Mouse (Mus musculus): ENCODE data around the gene Adrb1.

Gene Adrb1

GRCm38 (mm10) chr19:56703238-56704097 lies 18.5 kb upstream of the Adrb1 start:
- CTCF ChIA-PET: no interaction called here

- CTCF ChIA-PET: no interaction called here
Measured at GRCm38 (mm10) chr19:56705026-56705675, 16.8 kb upstream of the Adrb1 start.

- CTCF ChIA-PET: interaction anchor here (0.5 to 0.6 kb wide), 2 partner anchors 38 to 41 kb away, joined by 3 read pairs; no protein-coding TSS in a partner anchor
Measured at GRCm38 (mm10) chr19:56708794-56709193, 13.2 kb upstream of the Adrb1 start.

GRCm38 (mm10) chr19:56710131-56710905 lies 11.7 kb upstream of the Adrb1 start:
- CTCF ChIA-PET: no interaction called here

DNA sequence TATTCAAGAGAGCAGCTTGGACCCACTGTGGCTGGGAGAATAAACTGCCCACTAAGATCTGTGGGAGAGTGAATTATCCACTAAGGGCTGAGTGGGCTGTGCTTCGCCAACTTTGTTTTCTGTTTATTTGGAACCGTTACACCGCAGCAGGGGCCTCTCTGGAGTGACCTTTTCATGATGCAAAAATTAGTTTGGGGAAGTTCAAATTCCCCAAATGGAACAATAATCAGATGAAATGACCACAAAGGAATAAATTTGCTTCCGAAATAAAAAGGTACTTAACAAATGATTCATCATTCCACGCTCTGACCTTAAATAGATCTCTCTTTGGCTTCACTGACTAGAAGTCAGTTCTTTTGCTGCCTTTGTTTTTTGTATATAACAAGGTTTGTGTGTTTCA lies 8.4 kb upstream of the Adrb1 start:
- CTCF ChIA-PET: no interaction called here

GRCm38 (mm10) chr19:56714661-56715170 lies 7.3 kb upstream of the Adrb1 start:
- CTCF ChIA-PET: no interaction called here

DNA sequence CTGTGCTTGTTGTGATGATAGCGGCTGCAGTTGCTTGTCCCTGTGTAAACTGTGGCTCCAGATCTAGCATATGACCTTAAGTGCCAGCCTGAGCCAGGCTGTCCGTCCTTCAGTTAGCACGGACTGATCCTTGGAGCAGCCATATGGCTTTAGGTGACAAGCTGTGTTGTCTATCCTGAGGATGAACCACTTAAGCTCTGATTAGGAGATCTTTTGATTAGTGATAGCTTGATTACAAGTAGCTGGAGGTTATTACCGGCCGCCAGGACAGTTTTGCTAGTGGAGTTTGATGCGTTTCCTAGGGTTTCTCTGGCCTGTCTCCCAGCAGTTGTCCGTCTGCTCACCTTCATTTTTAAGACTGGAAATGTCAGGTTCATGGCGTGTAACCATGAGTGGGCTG lies 4.0 kb upstream of the Adrb1 start:
- CTCF ChIA-PET: no interaction called here

GRCm38 (mm10) chr19:56720882-56721281 lies 1.1 kb upstream of the Adrb1 start:
- CTCF ChIA-PET: no interaction called here

DNA sequence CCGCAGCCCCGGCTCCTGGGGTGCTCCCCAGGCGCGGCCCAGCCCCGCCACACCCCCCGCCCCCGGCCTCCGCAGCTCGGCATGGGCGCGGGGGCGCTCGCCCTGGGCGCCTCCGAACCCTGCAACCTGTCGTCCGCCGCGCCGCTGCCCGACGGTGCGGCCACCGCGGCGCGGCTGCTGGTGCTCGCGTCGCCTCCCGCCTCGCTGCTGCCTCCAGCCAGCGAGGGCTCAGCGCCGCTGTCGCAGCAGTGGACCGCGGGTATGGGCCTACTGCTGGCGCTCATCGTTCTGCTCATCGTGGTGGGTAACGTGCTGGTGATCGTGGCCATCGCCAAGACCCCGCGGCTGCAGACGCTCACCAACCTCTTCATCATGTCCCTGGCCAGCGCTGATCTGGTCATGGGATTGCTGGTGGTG lies 300 bp downstream of the Adrb1 start:
- CTCF ChIA-PET: no interaction called here

GRCm38 (mm10) chr19:56722711-56723330 lies 822 bp downstream of the Adrb1 start:
- CTCF ChIA-PET: no interaction called here

DNA sequence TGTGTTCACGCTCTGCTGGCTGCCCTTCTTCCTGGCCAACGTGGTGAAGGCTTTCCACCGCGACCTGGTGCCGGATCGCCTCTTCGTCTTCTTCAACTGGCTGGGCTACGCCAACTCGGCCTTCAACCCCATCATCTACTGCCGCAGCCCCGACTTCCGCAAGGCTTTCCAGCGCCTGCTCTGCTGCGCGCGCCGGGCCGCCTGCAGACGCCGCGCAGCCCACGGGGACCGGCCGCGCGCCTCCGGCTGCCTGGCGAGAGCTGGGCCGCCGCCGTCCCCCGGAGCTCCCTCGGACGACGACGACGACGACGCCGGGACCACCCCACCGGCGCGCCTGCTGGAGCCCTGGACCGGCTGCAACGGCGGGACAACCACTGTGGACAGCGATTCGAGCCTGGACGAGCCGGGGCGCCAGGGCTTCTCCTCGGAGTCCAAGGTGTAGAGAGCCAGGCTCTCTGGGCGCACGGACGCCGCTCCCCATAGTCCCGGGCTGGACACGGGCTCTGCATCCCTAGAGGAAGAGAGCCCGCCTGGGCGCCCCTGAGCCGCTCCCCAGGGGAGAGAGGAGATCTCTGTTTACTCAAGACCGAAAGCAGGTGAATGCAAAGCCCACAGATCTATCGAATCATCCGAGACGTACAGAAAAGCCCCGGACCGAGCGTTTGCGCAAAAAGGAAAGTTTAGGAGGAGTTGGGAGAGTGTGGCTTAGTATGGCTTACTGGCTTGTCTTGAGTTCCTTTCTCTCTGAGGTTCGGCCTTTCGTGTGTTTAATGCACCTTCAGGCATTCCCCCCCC lies 1.5 kb downstream of the Adrb1 start:
- CTCF ChIA-PET: no interaction called here

DNA sequence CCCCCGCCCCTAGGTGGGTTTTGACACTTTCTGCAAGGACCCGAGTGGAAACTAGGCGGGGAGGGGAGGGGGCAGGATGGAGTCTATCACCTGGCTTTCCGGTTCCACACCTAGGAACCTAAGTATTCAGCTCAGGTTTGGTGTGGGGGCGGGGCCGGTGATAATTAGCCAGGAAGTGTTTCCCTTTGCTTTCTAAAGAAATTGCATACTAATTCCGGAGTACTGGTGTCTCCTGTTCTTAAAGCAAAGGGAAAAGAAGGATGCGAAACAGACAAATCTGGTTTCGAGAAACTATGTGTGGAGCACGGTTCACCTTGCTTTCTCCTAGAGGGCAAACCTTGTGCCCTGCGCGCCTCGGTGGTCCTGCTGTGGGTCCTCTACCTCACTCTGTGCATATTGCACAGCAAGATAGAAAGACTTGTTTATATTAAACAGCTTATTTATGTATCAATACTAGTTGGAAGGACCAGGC lies 2.2 kb downstream of the Adrb1 start:
- CTCF ChIA-PET: no interaction called here

GRCm38 (mm10) chr19:56727170-56727877 lies 5.3 kb downstream of the Adrb1 start:
- CTCF ChIA-PET: interaction anchor here (0.7 kb wide), 1 partner anchor 9 kb away, joined by 3 read pairs; no protein-coding TSS in a partner anchor

- CTCF ChIA-PET: no interaction called here
Measured at GRCm38 (mm10) chr19:56734033-56734572, 12.1 kb downstream of the Adrb1 start.

DNA sequence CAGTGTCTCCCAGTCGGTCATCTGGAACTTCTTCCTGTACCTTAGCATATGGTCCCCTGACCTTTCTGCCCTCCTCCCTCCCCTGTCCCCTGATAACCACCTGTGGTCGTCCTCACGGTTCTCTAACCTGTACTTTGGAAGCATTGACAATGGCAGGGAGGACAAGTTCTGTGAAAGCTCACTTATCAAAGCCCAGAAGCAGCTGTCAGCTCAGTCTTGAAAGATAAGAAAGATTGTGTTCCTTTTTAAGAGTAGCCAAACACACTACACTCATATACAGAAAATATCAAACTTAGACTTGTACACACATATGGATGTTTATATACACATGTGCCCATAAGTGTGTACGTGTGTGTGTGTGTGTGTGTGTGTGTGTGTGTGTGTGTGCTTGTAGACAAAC lies 13.7 kb downstream of the Adrb1 start:
- CTCF ChIA-PET: no interaction called here

DNA sequence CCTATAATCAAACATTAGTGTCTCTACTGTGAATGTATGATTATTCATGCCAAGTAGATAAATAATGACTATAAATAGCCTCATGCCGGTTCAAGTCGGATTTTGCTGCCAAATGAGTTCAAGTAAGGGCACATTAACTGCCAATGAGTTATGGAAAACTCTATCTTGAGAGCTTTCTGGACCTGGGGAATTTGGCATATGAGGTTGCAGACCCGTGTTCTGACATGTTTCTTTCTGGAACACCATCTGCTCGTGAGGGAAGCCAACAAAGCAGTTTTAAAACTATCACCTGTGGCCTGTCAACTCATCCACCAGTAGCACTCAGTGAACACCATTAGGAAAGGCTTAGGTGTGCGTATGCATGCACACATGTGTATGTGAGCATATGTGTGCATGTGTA lies 14.3 kb downstream of the Adrb1 start:
- CTCF ChIA-PET: no interaction called here

- CTCF ChIA-PET: no interaction called here
Measured at GRCm38 (mm10) chr19:56745061-56745460, 23.1 kb downstream of the Adrb1 start.

GRCm38 (mm10) chr19:56745528-56745927 lies 23.5 kb downstream of the Adrb1 start:
- CTCF ChIA-PET: no interaction called here

GRCm38 (mm10) chr19:56746618-56747017 lies 24.6 kb downstream of the Adrb1 start:
- CTCF ChIA-PET: interaction anchor here (0.6 kb wide), 1 partner anchor 37 kb away, joined by 3 read pairs; no protein-coding TSS in a partner anchor

DNA sequence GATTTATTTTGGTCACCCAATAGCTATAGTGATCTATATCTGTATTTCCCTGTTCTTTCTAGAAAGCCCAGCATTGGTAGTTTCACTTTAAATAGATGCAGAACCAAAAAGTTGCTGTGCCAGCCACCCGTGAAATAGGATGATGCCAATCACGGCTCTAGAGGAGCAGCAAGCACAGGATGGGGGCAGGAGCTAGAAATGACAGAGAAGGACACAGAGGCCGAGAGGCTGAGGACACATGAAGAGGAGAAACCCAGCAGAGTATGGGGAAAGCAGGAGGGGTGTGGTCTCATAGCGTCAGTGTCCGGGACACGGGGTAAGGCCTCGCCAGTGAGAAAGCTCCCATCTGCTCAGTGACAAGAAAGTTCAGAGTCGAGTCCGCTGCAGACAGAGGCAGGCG lies 25.9 kb downstream of the Adrb1 start:
- CTCF ChIA-PET: no interaction called here
